Mouse (Mus musculus) ES-Bruce4 (cell line): ENCODE data around the gene Dctn1. TPM values are rescaled to one million over a fixed set of nuclear protein-coding genes. Genes with fewer than 3 reads are reported as not detected.

Experiments
- H3K27ac ChIP-seq: 2 replicates; pipeline ENCODE4 v1.5.1; 2012; ENCODE audit warnings: low read length, inconsistent platforms; ENCODE audit not compliant: insufficient read depth
- H3K27me3 ChIP-seq: 2 replicates; pipeline ENCODE4 v1.6.1; 2012; ENCODE audit warnings: mild to moderate bottlenecking, low read length, inconsistent platforms; ENCODE audit not compliant: control insufficient read depth, poor library complexity, insufficient read depth, severe bottlenecking
- H3K36me3 ChIP-seq: 2 replicates; pipeline ENCODE4 v1.6.1; 2012; ENCODE audit warnings: inconsistent platforms, mild to moderate bottlenecking, low read length, moderate library complexity; ENCODE audit not compliant: control insufficient read depth, poor library complexity, insufficient read depth, severe bottlenecking
- H3K4me1 ChIP-seq: one replicate; pipeline ENCODE4 v1.8.1; 2011; ENCODE audit warnings: low read length; ENCODE audit not compliant: control insufficient read depth, insufficient read depth
- H3K4me3 ChIP-seq: 2 replicates; pipeline ENCODE4 v1.5.1; 2011; ENCODE audit warnings: low read depth, mild to moderate bottlenecking, low read length
- H3K9ac ChIP-seq: 2 replicates; pipeline ENCODE4 v1.6.1; 2012; ENCODE audit warnings: low read depth, mild to moderate bottlenecking, inconsistent platforms; ENCODE audit not compliant: poor library complexity, severe bottlenecking
- H3K9me3 ChIP-seq: replicated peaks from 2 replicates; pipeline ENCODE4 v1.6.1; 2012; ENCODE audit warnings: mild to moderate bottlenecking, low read length, inconsistent platforms; ENCODE audit not compliant: control insufficient read depth, poor library complexity, insufficient read depth, severe bottlenecking
- CTCF ChIP-seq: IDR thresholded peaks from one replicate; pipeline ENCODE4 v1.8.1; 2011; ENCODE audit warnings: low read depth, low read length
- EP300 ChIP-seq: IDR thresholded peaks from 2 replicates; pipeline ENCODE4 v1.6.1; 2011; ENCODE audit warnings: low read depth, low read length; ENCODE audit not compliant: insufficient read depth
- POLR2A ChIP-seq: IDR thresholded peaks from one replicate; pipeline ENCODE4 v1.8.1; 2011; ENCODE audit warnings: low read length; ENCODE audit not compliant: insufficient read depth
- polyA plus RNA-seq: library from polyadenylated mRNA; stranded (reverse); fragments of >200 nt; gene quantifications from 2 replicates; pipeline ENCODE4 v1.2.4, GENCODE M21; 2011; ENCODE audit warnings: low read depth; ENCODE audit not compliant: missing spikeins, insufficient read depth, insufficient read length

The Dctn1 gene
- polyA plus RNA-seq, 1 experiment = 41.5 TPM

DNA sequence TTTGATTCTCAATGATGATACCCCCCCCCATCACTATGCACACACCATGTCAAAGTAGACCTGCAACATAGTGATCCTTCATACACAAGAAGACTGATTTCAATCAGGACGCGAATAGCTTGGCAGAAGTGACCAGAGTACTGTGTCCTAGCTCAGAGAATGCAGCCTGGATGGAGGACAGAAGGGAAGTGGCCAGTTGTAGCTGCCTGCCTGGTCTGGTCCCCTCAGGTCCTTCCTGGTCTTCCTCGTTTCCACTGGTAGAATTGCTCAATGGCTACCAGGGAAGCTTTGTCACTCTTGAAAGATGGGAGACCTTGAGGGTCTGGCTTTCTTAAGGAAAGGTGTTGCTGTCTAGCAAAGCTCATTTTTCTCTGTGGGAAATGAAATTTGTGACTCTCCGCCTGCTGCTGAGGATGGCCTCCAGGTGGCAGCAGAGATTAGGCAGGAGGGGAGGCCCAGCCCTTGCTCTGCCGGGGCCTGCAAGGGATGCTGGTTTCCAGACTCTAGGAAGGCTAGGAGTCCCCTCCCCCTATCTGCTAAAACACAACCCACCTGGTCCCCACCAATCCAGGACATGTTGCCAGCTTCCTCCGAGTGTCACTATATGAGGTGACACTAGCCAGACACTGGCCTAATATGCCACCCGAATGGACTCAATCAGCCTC is 49.4 kb downstream of the Dctn1 start:
- H3K4me3 ChIP-seq = no peak overlapping the region
- no peaks in the 10 kb centered on the region for H3K9me3 ChIP-seq
- no peaks in the 10 kb centered on the region for H3K36me3 ChIP-seq
- H3K4me1 ChIP-seq = no peaks in the 10 kb centered on the region
- H3K27me3 ChIP-seq = no peaks in the 10 kb centered on the region
- no peak overlapping the region for H3K27ac ChIP-seq
- H3K9ac ChIP-seq = no peak overlapping the region
- 0 out of 2 replicates have a peak, but pooled peaks have one; percentile 39 for TF ChIP-seq EP300
- peak; percentile 88 for TF ChIP-seq CTCF
- TF ChIP-seq POLR2A = no peak

DNA sequence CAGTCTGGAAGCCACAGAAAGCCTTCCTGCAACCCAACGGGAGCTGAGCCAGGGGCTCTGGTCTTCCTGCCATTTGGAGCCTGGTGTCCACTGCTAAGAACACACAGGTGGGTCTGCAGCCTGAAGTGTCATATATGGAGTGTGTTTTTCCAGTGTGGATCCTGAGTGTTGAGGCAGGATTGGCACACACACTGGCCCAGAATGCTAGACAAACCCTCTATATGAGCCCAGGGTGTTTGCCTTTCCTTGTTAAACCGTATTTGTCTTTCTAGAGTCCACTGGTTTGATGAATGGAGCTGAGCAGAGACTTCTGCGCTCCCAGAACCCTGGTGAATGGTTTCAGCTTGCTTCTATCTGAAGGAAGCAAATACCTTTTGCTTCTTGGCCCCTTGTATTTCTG is 54.1 kb downstream of the Dctn1 start, which contains the start of gene Slc4a5:
Gene Slc4a5 (plus strand): TSS at position 15 of the 400 bp plus-strand sequence.
- Histone ChIP-seq H3K27me3 (no peaks in the 10 kb centered on the region), H3K4me3 (no peak within 1 kb of the TSS), H3K36me3 (no peaks in the 10 kb centered on the region), H3K27ac (no peak within 1 kb of the TSS), H3K4me1 (no peaks in the 10 kb centered on the region), H3K9ac (no peak within 1 kb of the TSS), H3K9me3 (no peaks in the 10 kb centered on the region)
- no peak for TF ChIP-seq EP300
- TF ChIP-seq CTCF = no peak
- no peak for TF ChIP-seq POLR2A

DNA sequence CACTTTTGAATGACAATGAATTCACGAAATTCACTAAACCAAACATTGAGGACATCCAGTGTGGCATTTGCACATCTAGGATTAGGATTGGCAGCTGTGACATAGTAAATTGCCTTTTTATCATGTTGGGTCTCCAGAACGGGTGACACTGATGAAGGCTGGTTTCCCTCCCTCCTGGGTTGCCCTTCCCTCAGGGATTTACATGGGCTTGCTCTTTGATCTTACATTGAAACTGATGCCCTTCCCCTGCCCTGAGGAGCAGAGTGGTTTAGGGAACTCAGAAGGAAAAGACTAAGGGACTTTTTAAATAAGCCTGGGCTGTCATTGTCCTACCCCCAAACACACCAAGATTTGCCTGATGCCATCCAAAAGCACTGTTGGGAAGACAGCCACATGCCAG is 65.8 kb downstream of the Dctn1 start:
- Histone ChIP-seq H3K4me1 (peaks cover 2% of the 10 kb centered on the region), H3K4me3 (no peak overlapping the region), H3K27ac (no peak overlapping the region), H3K27me3 (no peaks in the 10 kb centered on the region), H3K9ac (no peak overlapping the region), H3K9me3 (no peaks in the 10 kb centered on the region), H3K36me3 (no peaks in the 10 kb centered on the region)
- TF ChIP-seq EP300 (no peak), POLR2A (no peak), CTCF (no peak)

DNA sequence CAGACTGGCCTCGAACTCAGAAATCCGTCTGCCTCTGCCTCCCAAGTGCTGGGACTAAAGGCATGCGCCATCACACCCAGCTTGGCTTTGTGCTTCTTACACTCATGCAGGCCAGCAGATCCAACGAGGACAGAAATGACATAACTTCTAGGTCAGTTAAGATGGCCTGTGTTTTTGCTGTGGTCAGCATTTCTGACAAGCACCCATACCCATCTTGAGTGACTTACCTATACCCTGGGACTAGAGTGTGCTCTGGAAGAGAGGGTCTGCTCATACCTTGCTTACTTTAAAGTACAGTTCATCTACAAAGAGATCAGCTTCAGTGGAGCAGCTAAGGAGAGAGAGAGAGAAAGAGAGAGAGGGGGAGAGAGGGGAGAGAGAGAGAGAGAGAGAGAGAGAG is 67.6 kb downstream of the Dctn1 start:
- no peaks in the 10 kb centered on the region for H3K36me3 ChIP-seq
- no peak for TF ChIP-seq POLR2A
- H3K27me3 ChIP-seq = no peaks in the 10 kb centered on the region
- no peaks in the 10 kb centered on the region for H3K9me3 ChIP-seq
- H3K9ac ChIP-seq = no peak overlapping the region
- no peak overlapping the region for H3K4me3 ChIP-seq
- H3K27ac ChIP-seq = no peak overlapping the region
- peaks cover 2% of the 10 kb centered on the region for H3K4me1 ChIP-seq

DNA sequence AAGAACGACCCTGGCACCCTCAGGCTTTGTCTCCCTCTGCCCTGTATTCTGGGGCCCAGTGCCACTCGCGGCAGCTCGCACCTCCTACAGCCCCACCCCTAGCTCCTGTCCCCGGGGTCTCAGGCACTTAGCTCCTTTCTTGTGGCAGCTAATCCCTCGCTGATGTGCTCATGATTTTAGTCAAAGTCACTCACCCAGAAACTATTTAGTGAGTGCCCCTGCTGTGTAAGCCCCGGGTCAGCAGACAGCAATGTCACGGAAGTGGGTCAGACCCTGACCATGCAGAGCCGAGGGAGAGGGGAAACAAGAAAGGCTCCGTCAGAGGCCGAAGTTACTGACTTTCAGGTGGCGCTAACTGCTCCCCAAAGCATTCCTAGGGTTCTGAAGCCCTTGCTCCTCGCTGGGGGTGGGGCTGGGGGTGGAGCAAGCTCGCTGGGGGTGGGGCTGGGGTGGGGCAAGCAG is 68.6 kb downstream of the Dctn1 start:
- TF ChIP-seq CTCF (no peak), POLR2A (no peak), EP300 (no peak)
- H3K9ac ChIP-seq = no peak overlapping the region
- H3K27ac ChIP-seq = no peak overlapping the region
- no peaks in the 10 kb centered on the region for H3K27me3 ChIP-seq
- peak overlapping the region; percentile 24 for H3K4me3 ChIP-seq
- peaks cover 2% of the 10 kb centered on the region for H3K4me1 ChIP-seq
- no peaks in the 10 kb centered on the region for H3K36me3 ChIP-seq
- no peaks in the 10 kb centered on the region for H3K9me3 ChIP-seq

DNA sequence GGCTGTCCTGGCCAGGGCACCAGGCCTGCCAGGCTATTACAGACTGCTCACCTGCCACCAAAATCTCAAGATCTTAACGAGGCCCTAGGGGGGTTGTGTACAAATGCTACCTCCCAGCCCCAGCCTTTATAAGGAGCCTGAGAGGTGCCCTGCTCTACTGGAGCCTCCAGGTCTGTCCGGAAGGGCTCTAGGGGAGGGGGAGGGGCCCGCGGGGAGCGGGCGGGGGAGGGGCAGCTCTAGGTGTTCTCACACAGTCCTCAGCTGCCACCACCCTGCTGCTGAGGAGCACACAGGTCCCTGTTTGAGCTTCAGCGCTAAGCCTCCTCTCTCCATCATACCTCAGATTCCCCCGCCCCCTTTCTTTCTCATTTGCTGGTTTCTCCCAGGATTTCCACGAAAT is 71.4 kb downstream of the Dctn1 start:
- Histone ChIP-seq H3K27me3 (no peaks in the 10 kb centered on the region), H3K4me3 (peak overlapping the region; percentile 13; the same call in 1 of the 2 replicates), H3K9ac (no peak overlapping the region; the same call in 1 of the 2 replicates), H3K27ac (no peak overlapping the region), H3K4me1 (no peaks in the 10 kb centered on the region), H3K36me3 (no peaks in the 10 kb centered on the region), H3K9me3 (no peaks in the 10 kb centered on the region)
- no peak for TF ChIP-seq POLR2A
- no peak for TF ChIP-seq EP300
- TF ChIP-seq CTCF = no peak
